Mouse (Mus musculus): ENCODE results near the gene Pigk.

Gene Pigk

DNA sequence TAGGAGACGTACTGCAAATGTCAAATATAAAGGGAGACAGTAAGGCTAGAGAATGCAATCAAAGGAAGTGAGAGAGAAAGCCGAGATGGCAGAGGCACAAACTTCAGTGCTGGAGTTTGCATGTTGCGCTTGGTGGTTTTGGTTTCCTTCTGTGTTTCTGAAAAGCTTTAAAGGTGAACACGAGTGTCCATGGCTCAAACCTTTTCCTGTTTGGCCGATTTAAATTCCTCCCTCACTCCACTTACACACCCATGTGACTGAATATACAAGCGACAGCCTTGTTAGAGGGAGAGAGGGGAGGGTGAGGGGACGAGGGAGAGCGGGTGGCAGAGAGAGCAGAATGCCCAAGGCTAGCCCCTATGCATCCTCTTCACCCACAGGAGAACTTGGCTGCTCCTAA, 302.5 kb downstream of the Pigk start:
- DNase-seq = no peak

DNA sequence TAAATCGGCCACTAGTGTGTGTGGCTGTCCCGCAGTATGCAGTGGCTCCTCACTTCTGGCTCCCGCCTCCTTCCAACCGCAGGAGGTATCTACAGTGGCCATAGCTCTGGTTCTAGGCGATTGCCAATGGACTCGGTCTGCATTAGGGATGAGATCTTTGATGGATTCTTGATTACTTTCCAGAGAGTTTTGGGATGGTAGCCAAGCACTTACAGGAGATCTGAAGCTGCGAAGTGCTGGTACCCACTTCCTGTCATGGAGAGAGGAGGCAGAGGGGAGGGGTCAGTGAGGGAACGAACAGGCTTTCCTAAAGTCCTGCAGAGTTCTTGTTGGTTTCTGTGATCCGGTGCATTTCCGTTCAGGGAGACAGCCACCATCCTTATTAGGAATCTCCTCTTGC, 304.2 kb downstream of the Pigk start:
- DNase-seq = no peak

DNA sequence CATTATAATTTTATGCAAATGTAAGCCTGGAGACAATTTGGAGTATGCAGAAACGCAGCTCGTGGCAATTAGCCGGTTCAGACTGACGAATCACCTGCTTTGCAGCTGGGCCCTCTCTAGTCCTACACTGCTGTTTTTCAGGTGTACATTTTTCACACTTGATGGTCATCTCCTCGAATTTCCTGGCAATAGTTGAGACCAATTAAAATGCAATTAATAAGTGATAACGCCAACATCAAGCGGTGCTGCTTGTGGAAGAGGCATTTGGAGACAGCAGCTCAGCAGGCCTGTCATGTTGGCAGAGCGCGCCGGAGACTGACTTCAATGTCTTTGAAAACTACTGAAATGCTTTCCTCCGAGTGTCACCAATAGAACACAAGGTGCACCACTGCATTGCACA, 310.1 kb downstream of the Pigk start:
- no peak for DNase-seq

Measured in kidney, postnatal 4 days (tissue).